Mouse (Mus musculus) monocyte, adult 5-6 weeks (primary cell): ENCODE data around the gene Col20a1. TPM values are rescaled to one million over a fixed set of nuclear protein-coding genes. Genes with fewer than 3 reads are reported as not detected.

Experiments
- ATAC-seq: fragments of 153-309, 156-312 bp; replicated peaks from 2 replicates; pipeline ENCODE4 v1.8.0; 2017; ENCODE audit warnings: mild to moderate bottlenecking; ENCODE audit not compliant: low TSS enrichment, insufficient number of reproducible peaks, severe bottlenecking, poor library complexity, low FRiP score
- total RNA-seq: library from RNA; stranded (forward); fragments of 200-1000, 200-491, 200-594 nt; gene quantifications from 3 replicates; pipeline ENCODE4 v1.2.3, GENCODE M21; 2017

Gene Col20a1
- total RNA-seq, 1 experiment from 2014 or later, result 1.5 TPM

- no peak for ATAC-seq
These were observed 2.1 kb downstream of the Col20a1 start for GRCm38 (mm10) chr2:180988347-180988913.

GRCm38 (mm10) chr2:180988948-180989347, 2.6 kb downstream of the Col20a1 start:
- ATAC-seq, result no peak

DNA sequence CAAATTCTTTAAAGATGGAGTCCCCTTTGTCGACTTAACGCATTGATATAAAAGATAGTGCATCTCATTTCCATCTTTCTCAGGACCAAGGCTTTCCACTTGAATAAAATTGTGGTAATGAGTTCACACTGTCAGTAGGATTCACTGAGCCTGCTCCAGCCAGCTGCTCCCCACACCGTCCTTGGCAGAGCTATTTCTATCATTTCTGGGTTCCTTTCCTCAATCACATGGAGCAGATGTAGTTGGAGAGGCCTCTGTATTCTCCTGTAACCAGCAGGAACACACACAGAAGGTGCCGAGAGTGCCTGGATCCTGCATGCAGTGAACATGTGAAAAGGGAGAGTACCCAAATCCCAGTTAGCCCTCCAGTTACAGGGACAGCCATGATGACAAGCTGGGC, 4.0 kb downstream of the Col20a1 start:
- ATAC-seq, result no peak

DNA sequence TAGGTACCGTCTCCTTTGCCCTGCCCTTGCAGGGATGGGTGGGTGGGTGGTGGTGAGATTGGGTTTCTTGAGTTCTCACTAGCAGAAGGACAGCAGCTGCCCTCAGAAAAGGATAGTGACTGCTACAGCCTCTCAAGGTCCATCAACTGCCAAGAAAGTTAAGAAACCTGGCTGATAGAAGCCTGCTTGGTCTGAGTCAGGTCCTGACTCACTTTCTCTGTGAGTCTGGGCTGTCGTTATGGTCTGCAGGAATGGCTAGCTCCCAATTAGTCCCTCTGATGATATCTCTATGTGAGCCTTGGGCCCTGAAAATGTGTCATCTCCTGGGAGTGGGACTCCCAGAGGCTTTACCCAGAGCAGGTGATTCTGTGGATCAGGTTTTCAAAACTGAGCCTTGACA, 8.0 kb downstream of the Col20a1 start:
- no peak for ATAC-seq

GRCm38 (mm10) chr2:180995457-180995856, 9.1 kb downstream of the Col20a1 start:
- no peak for ATAC-seq

DNA sequence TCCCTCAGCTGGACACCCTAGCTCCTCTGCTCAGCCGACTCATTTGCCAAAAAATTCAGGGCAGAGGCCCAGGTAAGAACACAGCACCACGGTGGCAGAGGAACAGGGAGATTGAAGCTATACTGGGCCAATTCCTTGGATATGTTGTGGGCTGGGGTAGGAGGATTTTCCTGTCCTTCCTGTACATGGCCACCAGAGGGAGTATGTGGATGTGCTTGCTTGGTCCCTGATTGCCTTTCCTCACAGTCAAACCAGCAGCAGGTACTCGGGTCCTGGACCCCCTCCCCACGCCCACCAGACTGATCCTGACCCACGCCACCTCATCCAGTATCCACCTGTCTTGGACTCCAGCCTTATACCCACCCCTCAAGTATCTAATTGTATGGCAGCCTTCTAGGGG, 10.1 kb downstream of the Col20a1 start:
- no peak for ATAC-seq

DNA sequence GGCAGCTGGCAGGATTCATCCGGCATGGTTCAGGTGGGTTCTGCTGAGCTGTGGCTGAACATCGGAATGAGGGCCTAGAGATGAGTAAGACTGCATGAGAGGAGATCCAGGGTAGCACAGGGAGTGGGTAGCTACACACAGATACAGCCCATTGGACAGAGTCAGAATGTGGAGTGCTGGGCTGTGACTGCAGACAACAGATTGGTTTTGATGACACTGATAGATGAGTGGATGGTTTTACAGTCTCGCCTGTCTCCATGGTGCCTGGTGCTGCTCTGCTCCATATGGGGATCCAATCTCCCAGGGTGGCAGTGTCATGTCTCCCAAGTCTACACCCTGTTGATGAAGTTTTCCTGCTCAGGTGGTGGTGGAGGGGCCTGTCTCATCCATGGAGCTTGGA, 10.6 kb downstream of the Col20a1 start:
- ATAC-seq, result no peak

GRCm38 (mm10) chr2:181007054-181007453, 20.7 kb downstream of the Col20a1 start:
- ATAC-seq, result no peak

DNA sequence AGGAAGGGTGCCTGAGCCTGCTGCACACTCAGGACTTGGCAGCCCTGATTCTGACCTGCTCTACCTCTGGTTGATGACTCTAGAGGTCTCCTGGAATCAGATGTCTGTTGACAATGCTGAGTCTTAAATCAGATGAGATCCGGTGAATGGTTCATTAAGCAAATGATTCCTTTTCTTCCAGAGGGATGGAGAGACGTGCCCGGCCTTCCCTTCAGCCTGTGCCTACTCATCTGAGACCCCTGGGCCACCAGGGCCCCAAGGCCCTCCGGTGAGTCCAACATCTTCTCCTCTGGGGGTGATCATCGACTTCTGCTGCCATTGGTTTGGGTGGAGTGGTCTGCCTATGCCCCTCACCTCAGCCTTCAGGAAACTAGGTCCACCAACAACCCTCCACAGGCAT, 22.0 kb downstream of the Col20a1 start:
- no peak for ATAC-seq

DNA sequence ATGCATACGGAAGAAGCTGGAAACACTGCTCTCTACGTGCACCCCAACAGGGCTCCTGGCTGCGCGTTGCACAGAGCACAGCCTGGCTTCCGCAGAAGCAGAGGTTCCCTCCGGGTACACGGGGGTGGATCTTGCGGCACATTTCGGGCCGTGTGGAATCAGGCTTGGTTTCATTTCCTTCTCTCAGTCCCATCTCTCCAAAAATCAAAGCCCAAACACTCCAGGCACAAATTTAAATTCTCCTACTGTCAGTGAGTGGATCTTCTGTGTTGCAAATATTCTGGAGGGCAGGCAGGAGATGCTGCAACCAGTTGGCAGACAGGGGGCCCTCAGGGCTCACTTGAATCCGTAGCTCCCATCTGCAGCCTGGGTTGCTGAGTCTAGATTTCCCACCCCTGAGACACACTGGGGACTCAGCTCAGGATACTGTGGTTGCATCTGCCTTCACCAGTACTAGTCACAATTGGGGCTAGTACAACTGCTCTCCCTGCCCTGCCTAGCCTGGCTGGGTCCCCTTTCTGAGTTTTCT, 45.1 kb downstream of the Col20a1 start:
- no peak for ATAC-seq

- ATAC-seq, result no peak
These were observed 46.1 kb downstream of the Col20a1 start for GRCm38 (mm10) chr2:181032407-181032806.

- no peak for ATAC-seq
These were observed 47.0 kb downstream of the Col20a1 start for GRCm38 (mm10) chr2:181033310-181033709.

DNA sequence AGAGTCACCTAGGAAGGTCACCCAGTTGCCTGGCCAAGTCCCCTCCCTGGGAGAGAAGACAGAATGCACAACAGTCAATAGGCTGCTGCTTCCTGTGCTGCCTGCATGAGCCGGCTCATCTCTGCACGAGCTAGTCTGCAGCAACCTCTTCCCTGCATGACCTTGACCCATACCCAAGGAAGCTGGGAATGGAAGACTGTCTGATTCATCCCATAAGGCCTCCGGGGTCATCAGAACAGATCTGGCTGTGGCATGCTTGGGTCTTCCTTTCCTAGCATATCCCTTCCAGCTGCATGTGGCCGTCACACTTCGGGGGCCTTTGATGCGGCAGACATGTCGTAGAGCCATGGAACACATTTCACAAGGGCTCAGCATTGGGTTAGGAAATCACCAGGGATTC, 48.9 kb downstream of the Col20a1 start:
- no peak for ATAC-seq

- ATAC-seq, result no peak
These were observed 50.2 kb downstream of the Col20a1 start for GRCm38 (mm10) chr2:181036561-181036960.

GRCm38 (mm10) chr2:181038644-181039355, 52.5 kb downstream of the Col20a1 start:
- no peak for ATAC-seq

- no peak for ATAC-seq
These were observed 53.0 kb downstream of the Col20a1 start for GRCm38 (mm10) chr2:181039356-181039680.

GRCm38 (mm10) chr2:181041941-181042340, 55.6 kb downstream of the Col20a1 start:
- ATAC-seq, result no peak

GRCm38 (mm10) chr2:181042376-181042775, 56.0 kb downstream of the Col20a1 start:
- no peak for ATAC-seq

DNA sequence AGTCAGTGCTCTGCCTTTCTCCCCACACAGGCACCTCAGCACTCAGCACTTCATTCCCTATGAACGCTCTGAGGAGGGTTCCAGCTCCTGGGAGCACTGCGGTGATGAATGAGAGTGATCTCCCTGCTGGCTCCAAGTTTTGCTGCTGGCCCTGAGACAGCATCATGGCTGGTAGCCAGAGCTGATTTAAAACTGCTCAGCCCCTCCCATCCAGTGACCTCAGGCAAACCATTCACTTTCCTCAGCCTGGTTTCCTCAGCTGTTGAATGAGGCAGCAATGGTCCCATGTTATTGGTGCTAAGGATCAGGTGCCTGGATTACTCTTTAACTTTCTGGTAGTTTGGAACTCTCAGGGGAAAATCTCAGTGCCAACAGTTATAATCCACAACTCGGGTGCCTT, 57.1 kb downstream of the Col20a1 start, which contains the start of gene Chrna4:
TSS of gene Chrna4 (minus strand) at position 110 of the 400 bp plus-strand sequence.
- ATAC-seq, result no peak

- ATAC-seq, result no peak
These were observed 57.7 kb downstream of the Col20a1 start for GRCm38 (mm10) chr2:181044001-181044400.
